Mouse (Mus musculus) adrenal gland, adult 8-10 months (tissue): ENCODE measurements around the gene Olfr472. TPM values are rescaled to one million over a fixed set of nuclear protein-coding genes. Genes with fewer than 3 reads are reported as not detected.
"Not testable (repeated sequence)": the region's sequence is repeated elsewhere in the genome, so short reads cannot be mapped to it uniquely, and the experiment has no call there.

Source experiments
- DNase-seq: peaks from one replicate; pipeline ENCODE4 v3.0.0; 2022
- total RNA-seq, 4 experiments: library from RNA; stranded (reverse); gene quantifications; 2 replicates each; pipeline ENCODE4 v1.2.4; 2022

Gene Olfr472
- not detected for total RNA-seq

DNA sequence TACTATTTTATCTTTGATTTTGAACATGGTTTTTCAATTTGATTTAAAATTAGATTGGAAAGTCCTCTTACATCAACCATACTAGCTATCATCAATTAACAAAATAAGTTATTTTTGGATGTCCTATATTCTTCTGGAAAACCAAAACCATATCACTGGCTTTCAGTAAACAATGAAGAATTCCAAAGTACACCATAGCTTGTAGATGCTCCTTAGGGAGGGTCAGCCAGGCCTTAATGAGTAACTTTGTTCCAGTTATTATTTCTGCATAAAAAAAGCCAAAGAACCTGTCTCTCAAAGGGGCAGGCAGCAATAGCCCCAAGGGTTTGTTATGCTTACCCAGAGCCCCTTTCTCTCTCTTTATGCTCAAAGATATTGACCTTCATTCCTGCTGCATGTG lies at the start of gene Olfr472:
Gene Olfr472, plus strand, starts transcription at position 301 of the 400 bp plus-strand sequence.
- DNase-seq = no peak

DNA sequence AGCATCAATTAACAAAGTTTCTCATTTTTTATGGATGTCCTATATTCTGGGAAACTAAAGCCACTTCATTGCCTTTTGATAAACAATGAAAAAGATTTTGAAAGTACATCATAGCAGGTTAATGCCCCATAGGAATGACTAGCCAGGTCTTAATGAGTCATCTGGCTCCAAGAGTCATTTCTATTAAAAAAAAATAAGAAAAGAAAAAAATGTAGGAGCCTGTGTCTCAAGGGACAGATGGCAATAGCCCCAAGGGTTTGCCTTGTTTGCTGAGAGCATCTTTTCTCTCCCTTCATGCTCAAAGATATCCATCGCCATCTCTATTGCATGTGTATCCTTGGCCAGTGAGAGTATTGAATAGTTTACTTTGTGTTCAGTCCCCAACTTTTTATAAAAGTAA lies 32.4 kb downstream of the Olfr472 start, which contains the start of gene Olfr473:
Gene Olfr473, plus strand, starts transcription at position 301 of the 400 bp plus-strand sequence.
- DNase-seq = no peak

GRCm38 (mm10) chr7:107952539-107952938 lies 54.8 kb downstream of the Olfr472 start:
- not testable (repeated sequence) for DNase-seq

DNA sequence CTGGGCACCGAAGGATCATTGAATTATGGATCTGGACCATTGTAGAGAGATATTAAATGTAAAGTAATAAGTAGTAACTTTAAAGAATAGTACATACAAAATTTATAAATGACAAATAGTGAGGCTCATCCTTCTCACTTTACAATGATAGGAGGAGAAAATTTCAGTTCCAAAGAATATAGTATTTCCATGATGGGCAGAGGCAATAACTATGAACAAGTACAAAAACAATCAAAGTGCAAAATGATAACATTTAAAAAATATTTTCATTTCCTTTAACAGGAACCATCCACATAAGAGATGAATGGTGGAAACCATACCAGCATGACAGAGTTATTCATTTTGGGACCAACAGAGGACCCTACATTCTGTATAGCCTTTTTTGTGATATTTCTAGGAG lies 56.6 kb downstream of the Olfr472 start, which contains the start of gene Olfr474:
Gene Olfr474, plus strand, starts transcription at position 301 of the 400 bp plus-strand sequence.
- DNase-seq = no peak

Other genes with a start within 250 kb of the Olfr472 start
- not detected for gene Cyb5r2, start 139.9 kb upstream of the Olfr472 start, total RNA-seq
- gene Ovch2, start 96.7 kb upstream of the Olfr472 start, total RNA-seq = not detected
- gene Olfr467, start 85.6 kb upstream of the Olfr472 start, total RNA-seq = not detected
- gene Olfr469, start 72.4 kb upstream of the Olfr472 start, total RNA-seq = not detected
- gene Olfr470, start 50.4 kb upstream of the Olfr472 start, total RNA-seq = not detected
- gene Olfr473, start 32.5 kb downstream of the Olfr472 start, total RNA-seq = not detected
- not detected for gene Olfr474, start 56.7 kb downstream of the Olfr472 start, total RNA-seq
- gene Olfr476, start 66.9 kb downstream of the Olfr472 start, total RNA-seq = not detected
- gene Olfr477, start 88.8 kb downstream of the Olfr472 start, total RNA-seq = under 1 TPM in 1 of 4 experiments, not detected in 3; 0.12 TPM
- gene Olfr478, start 136.1 kb downstream of the Olfr472 start, total RNA-seq = not detected
- not detected for gene Olfr479, start 152.8 kb downstream of the Olfr472 start, total RNA-seq
- gene Olfr480, start 169.4 kb downstream of the Olfr472 start, total RNA-seq = not detected
- not detected for gene Olfr481, start 182.0 kb downstream of the Olfr472 start, total RNA-seq
- 1 to 10 TPM; 1.2 to 1.8 (median 1.7) TPM for gene Olfr482, start 199.7 kb downstream of the Olfr472 start, total RNA-seq
- not detected for gene Olfr483, start 202.9 kb downstream of the Olfr472 start, total RNA-seq
- gene Olfr484, start 229.5 kb downstream of the Olfr472 start, total RNA-seq = not detected